Mouse (Mus musculus) intestine, embryonic 14.5 days (tissue): ENCODE measurements around the gene Lpar3. TPM values are rescaled to one million over a fixed set of nuclear protein-coding genes. Genes with fewer than 3 reads are reported as not detected.
"Not testable (repeated sequence)": the region's sequence is repeated elsewhere in the genome, so short reads cannot be mapped to it uniquely, and the experiment has no call there.

Source experiments
- ATAC-seq: fragments of 200-750 bp; cut with Nextera tagmentation; replicated peaks from 2 replicates; pipeline ENCODE4 v1.8.0; 2017; ENCODE audit warnings: low read depth, moderate number of reproducible peaks, moderate TSS enrichment, moderate library complexity; ENCODE audit not compliant: low FRiP score, low TSS enrichment
- DNase-seq: peaks from one replicate; pipeline ENCODE4 v3.0.0-alpha.2; 2018; ENCODE audit warnings: low spot score
- H3K27ac ChIP-seq: fragments of 300-500 bp; sonication (generic); 2 replicates; pipeline ENCODE4 v1.5.1; 2014; ENCODE audit warnings: low read depth, mild to moderate bottlenecking, control low read depth
- H3K27me3 ChIP-seq: fragments of 300-500 bp; sonication (generic); replicated peaks from 2 replicates; pipeline ENCODE4 v1.6.1; 2014; ENCODE audit warnings: low read length, control low read depth; ENCODE audit not compliant: control insufficient read depth, insufficient read depth
- H3K36me3 ChIP-seq: fragments of 300-500 bp; sonication (generic); 2 replicates; pipeline ENCODE4 v1.6.1; 2014; ENCODE audit warnings: low read length, control low read depth; ENCODE audit not compliant: control insufficient read depth, insufficient read depth
- H3K4me1 ChIP-seq: fragments of 300-500 bp; sonication (generic); replicated peaks from 2 replicates; pipeline ENCODE4 v1.6.1; 2014; ENCODE audit warnings: low read length, control low read depth, mixed read lengths; ENCODE audit not compliant: control insufficient read depth, insufficient read depth
- H3K4me2 ChIP-seq: fragments of 300-500 bp; sonication (generic); 2 replicates; pipeline ENCODE4 v1.6.1; 2014; ENCODE audit warnings: low read length
- H3K4me3 ChIP-seq: fragments of 300-500 bp; sonication (generic); 2 replicates; pipeline ENCODE4 v1.5.1; 2014; ENCODE audit warnings: low read depth, low read length, control low read depth, mixed read lengths
- H3K9ac ChIP-seq: fragments of 300-500 bp; sonication (generic); 2 replicates; pipeline ENCODE4 v1.6.1; 2014; ENCODE audit warnings: mild to moderate bottlenecking, low read length
- H3K9me3 ChIP-seq: fragments of 300-500 bp; sonication (generic); 2 replicates; pipeline ENCODE4 v1.6.1; 2016; ENCODE audit warnings: low read length, control low read depth; ENCODE audit not compliant: control insufficient read depth
- WGBS: fragments of 180-500 bp; shearing (Covaris S2); extraction: QIAGEN DNeasy Blood & Tissue Kit; methylation state at CpG from one replicate; pipeline ENCODE4 v1.1.7; 2014; 5-methylcytosine and 5-hydroxymethylcytosine counted together
- polyA plus RNA-seq: library from polyadenylated mRNA; unstranded; fragments of >200 nt; fragmentation: Nextera tagmentation; extraction: Ambion mirVana; gene quantifications from 2 replicates; pipeline ENCODE4 v1.2.1, GENCODE M21; 2014

Lpar3 gene
- polyA plus RNA-seq, 1 experiment from 2014 or later: 1.4 TPM

- Histone ChIP-seq H3K9me3 (no peaks in the 10 kb centered on the region), H3K4me3 (no peak overlapping the region), H3K4me1 (0 out of 2 replicates have a peak, but pooled peaks cover 2% of the 10 kb centered on the region), H3K27me3 (no peaks in the 10 kb centered on the region), H3K27ac (no peak overlapping the region), H3K36me3 (no peaks in the 10 kb centered on the region), H3K9ac (no peak overlapping the region), H3K4me2 (no peak overlapping the region)
- WGBS: 76% methylated on average over 3 of the region's 3 CpGs
- no peak for ATAC-seq
- DNase-seq: no peak
Measured at GRCm38 (mm10) chr3:146199486-146199885, 21.3 kb upstream of the Lpar3 start.

- DNase-seq (no peak), ATAC-seq (no peak)
- no peak overlapping the region for H3K9ac ChIP-seq
- no peaks in the 10 kb centered on the region; the same call in 1 of the 2 replicates for H3K4me1 ChIP-seq
- WGBS: 12% methylated on average over 2 of the region's 2 CpGs
- H3K4me2 ChIP-seq: no peak overlapping the region
- no peaks in the 10 kb centered on the region for H3K9me3 ChIP-seq
- H3K36me3 ChIP-seq: no peaks in the 10 kb centered on the region
- no peak overlapping the region for H3K27ac ChIP-seq
- H3K4me3 ChIP-seq: no peak overlapping the region
- no peaks in the 10 kb centered on the region for H3K27me3 ChIP-seq
Measured at GRCm38 (mm10) chr3:146204375-146204774, 16.4 kb upstream of the Lpar3 start.

- 45% methylated on average over 11 of the region's 11 CpGs for WGBS
- DNase-seq: no peak
- Histone ChIP-seq H3K9ac (no peak overlapping the region), H3K4me3 (no peak overlapping the region), H3K9me3 (no peaks in the 10 kb centered on the region), H3K36me3 (no peaks in the 10 kb centered on the region), H3K27me3 (no peaks in the 10 kb centered on the region), H3K4me1 (no peaks in the 10 kb centered on the region; the same call in 1 of the 2 replicates), H3K27ac (no peak overlapping the region), H3K4me2 (no peak overlapping the region)
- no peak for ATAC-seq
Measured at GRCm38 (mm10) chr3:146205305-146205704, 15.5 kb upstream of the Lpar3 start.

GRCm38 (mm10) chr3:146206635-146207034 lies 14.1 kb upstream of the Lpar3 start:
- Histone ChIP-seq H3K27me3 (no peaks in the 10 kb centered on the region), H3K36me3 (no peaks in the 10 kb centered on the region), H3K27ac (no peak overlapping the region), H3K4me1 (no peaks in the 10 kb centered on the region; the same call in 1 of the 2 replicates), H3K9me3 (no peaks in the 10 kb centered on the region), H3K4me2 (no peak overlapping the region), H3K4me3 (no peak overlapping the region), H3K9ac (no peak overlapping the region)
- DNase-seq (no peak), ATAC-seq (no peak)
- 80% methylated on average over 2 of the region's 2 CpGs for WGBS

GRCm38 (mm10) chr3:146207440-146207839 lies 13.3 kb upstream of the Lpar3 start:
- H3K4me3 ChIP-seq: no peak overlapping the region
- ATAC-seq: no peak
- no peak for DNase-seq
- no peak overlapping the region for H3K9ac ChIP-seq
- H3K4me2 ChIP-seq: no peak overlapping the region
- H3K27ac ChIP-seq: no peak overlapping the region
- no peaks in the 10 kb centered on the region for H3K9me3 ChIP-seq
- H3K4me1 ChIP-seq: no peaks in the 10 kb centered on the region; the same call in 1 of the 2 replicates
- H3K27me3 ChIP-seq: no peaks in the 10 kb centered on the region
- WGBS: 53% methylated on average over 2 of the region's 2 CpGs
- no peaks in the 10 kb centered on the region for H3K36me3 ChIP-seq

GRCm38 (mm10) chr3:146209759-146210158 lies 11.0 kb upstream of the Lpar3 start:
- not testable (repeated sequence) for ATAC-seq, H3K9ac ChIP-seq, H3K9me3 ChIP-seq, H3K36me3 ChIP-seq, H3K27me3 ChIP-seq, H3K4me3 ChIP-seq, H3K4me2 ChIP-seq, H3K27ac ChIP-seq, DNase-seq, H3K4me1 ChIP-seq
- 94% methylated on average over 8 of the region's 8 CpGs for WGBS

- no peak for ATAC-seq
Measured at GRCm38 (mm10) chr3:146211141-146211747, 9.5 kb upstream of the Lpar3 start.

GRCm38 (mm10) chr3:146211964-146212363 lies 8.8 kb upstream of the Lpar3 start:
- Histone ChIP-seq H3K9me3 (no peaks in the 10 kb centered on the region), H3K27me3 (no peaks in the 10 kb centered on the region), H3K9ac (no peak overlapping the region), H3K4me1 (no peaks in the 10 kb centered on the region; the same call in 1 of the 2 replicates), H3K27ac (no peak overlapping the region), H3K36me3 (no peaks in the 10 kb centered on the region), H3K4me2 (no peak overlapping the region), H3K4me3 (no peak overlapping the region)
- ATAC-seq (no peak), DNase-seq (no peak)
- WGBS: 88% methylated on average over 2 of the region's 2 CpGs

More at GRCm38 (mm10) chr3:146211141-146211747, 9.5 kb upstream of the Lpar3 start:
- DNase-seq: no peak
- Histone ChIP-seq H3K4me1 (no peaks in the 10 kb centered on the region; the same call in 1 of the 2 replicates), H3K27me3 (no peaks in the 10 kb centered on the region), H3K4me3 (no peak overlapping the region), H3K9ac (no peak overlapping the region), H3K36me3 (no peaks in the 10 kb centered on the region), H3K4me2 (no peak overlapping the region), H3K27ac (no peak overlapping the region), H3K9me3 (no peaks in the 10 kb centered on the region)
- WGBS: 93% methylated on average over 4 of the region's 4 CpGs

GRCm38 (mm10) chr3:146213336-146213735 lies 7.4 kb upstream of the Lpar3 start:
- H3K27ac ChIP-seq: no peak overlapping the region
- H3K9me3 ChIP-seq: no peaks in the 10 kb centered on the region
- no peaks in the 10 kb centered on the region for H3K27me3 ChIP-seq
- DNase-seq (no peak), ATAC-seq (no peak)
- WGBS: 46% methylated on average over 5 of the region's 5 CpGs
- no peaks in the 10 kb centered on the region for H3K4me1 ChIP-seq
- no peak overlapping the region for H3K9ac ChIP-seq
- no peak overlapping the region for H3K4me2 ChIP-seq
- H3K4me3 ChIP-seq: no peak overlapping the region
- no peaks in the 10 kb centered on the region for H3K36me3 ChIP-seq
